Mouse (Mus musculus) embryonic facial prominence, embryonic 15.5 days (tissue): Measurements from ENCODE around the gene Mtmr12. TPM values are rescaled to one million over a fixed set of nuclear protein-coding genes. Genes with fewer than 3 reads are reported as not detected.

ENCODE experiments used
- ATAC-seq: fragments of 200-750 bp; cut with Nextera tagmentation; 2 replicates; pipeline ENCODE4 v1.8.0; 2017; ENCODE audit warnings: low read depth, moderate TSS enrichment; ENCODE audit not compliant: insufficient number of reproducible peaks, low FRiP score, low TSS enrichment
- H3K27ac ChIP-seq: fragments of 300-500 bp; sonication (generic); replicated peaks from 2 replicates; pipeline ENCODE4 v1.5.1; 2015; ENCODE audit warnings: mild to moderate bottlenecking, inconsistent platforms
- H3K27me3 ChIP-seq: fragments of 300-500 bp; sonication (generic); 2 replicates; pipeline ENCODE4 v1.6.1; 2015; ENCODE audit warnings: inconsistent platforms
- H3K36me3 ChIP-seq: fragments of 300-500 bp; sonication (generic); 2 replicates; pipeline ENCODE4 v1.6.1; 2015; ENCODE audit warnings: mild to moderate bottlenecking, inconsistent platforms
- H3K4me1 ChIP-seq: fragments of 300-500 bp; sonication (generic); 2 replicates; pipeline ENCODE4 v1.6.1; 2015; ENCODE audit warnings: inconsistent platforms
- H3K4me2 ChIP-seq: fragments of 300-500 bp; sonication (generic); replicated peaks from 2 replicates; pipeline ENCODE4 v1.6.1; 2015; ENCODE audit warnings: mild to moderate bottlenecking, inconsistent platforms
- H3K4me3 ChIP-seq: fragments of 300-500 bp; sonication (generic); replicated peaks from 2 replicates; pipeline ENCODE4 v1.5.1; 2015; ENCODE audit warnings: mild to moderate bottlenecking, inconsistent platforms
- H3K9ac ChIP-seq: fragments of 300-500 bp; sonication (generic); 2 replicates; pipeline ENCODE4 v1.6.1; 2015; ENCODE audit warnings: inconsistent platforms
- H3K9me3 ChIP-seq: fragments of 300-500 bp; sonication (generic); replicated peaks from 2 replicates; pipeline ENCODE4 v1.6.1; 2016; ENCODE audit warnings: inconsistent platforms
- WGBS: fragments of 180-500 bp; shearing (Covaris S2); methylation state at CpG from one replicate; pipeline ENCODE4 v1.1.7; 2015; 5-methylcytosine and 5-hydroxymethylcytosine counted together
- microRNA counts: library from miRNA; unstranded; fragments of <30 nt; microRNA quantifications from one replicate; lab custom pipeline; 2016
- microRNA-seq: library from miRNA; unstranded; fragments of <30 nt; microRNA quantifications from one replicate; pipeline ENCODE4, GENCODE M21; 2016; ENCODE audit warnings: borderline number of aligned reads
- polyA plus RNA-seq: library from polyadenylated mRNA; unstranded; fragments of >200 nt; fragmentation: Nextera tagmentation; extraction: Ambion mirVana; gene quantifications from 2 replicates; pipeline ENCODE4 v1.2.1, GENCODE M21; 2015

The Mtmr12 gene
- polyA plus RNA-seq, 1 experiment from 2014 or later, result 16.2 TPM

DNA sequence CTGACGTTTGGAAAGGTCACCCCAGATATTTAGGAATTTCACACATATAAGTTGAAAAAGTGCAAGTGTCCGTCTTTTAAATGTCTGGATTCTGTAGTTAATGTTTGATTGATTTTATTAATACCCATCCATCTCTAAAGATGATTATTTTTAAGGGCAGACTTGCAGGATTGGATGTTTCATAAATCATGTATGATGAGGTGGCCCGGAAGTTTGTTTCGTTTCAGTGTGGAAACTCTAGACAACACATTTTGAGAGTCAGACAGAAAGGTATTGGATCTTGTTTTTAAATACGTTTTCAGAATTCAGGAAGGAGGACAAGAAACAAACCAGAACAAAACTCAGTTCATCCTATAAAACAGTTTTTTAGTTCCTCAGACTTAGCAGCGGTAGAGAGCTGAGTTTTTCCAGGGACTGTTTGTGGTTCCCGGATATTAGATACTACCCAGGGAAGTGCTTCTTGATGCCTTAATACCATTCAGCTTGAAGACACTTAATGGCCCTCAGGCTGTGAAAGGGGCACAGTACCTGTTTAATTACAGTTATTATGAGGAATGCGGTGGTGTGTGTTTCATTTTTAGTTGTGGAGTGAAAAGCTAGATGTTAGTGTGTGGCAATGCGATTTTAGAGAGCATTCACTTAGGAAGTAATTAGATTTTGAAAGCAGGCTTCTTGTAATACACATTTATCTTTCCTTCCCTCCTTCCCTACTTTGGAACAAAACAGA lies 118.0 kb downstream of the Mtmr12 start:
- Histone ChIP-seq H3K27ac (peak overlapping the region; percentile 96), H3K4me1 (peaks cover 15% of the 10 kb centered on the region), H3K9me3 (no peaks in the 10 kb centered on the region), H3K9ac (peak overlapping the region; percentile 98), H3K4me3 (peak overlapping the region; percentile 76), H3K27me3 (peaks cover 4% of the 10 kb centered on the region), H3K36me3 (no peaks in the 10 kb centered on the region), H3K4me2 (peak overlapping the region; percentile 77)
- no peak for ATAC-seq
- 4% methylated on average over 9 of the region's 9 CpGs for WGBS

MicroRNA genes within 50 kb of the gene (microRNA counts, 519-probe panel; counts per million panel counts)
- 1,575 counts per million, percentile 15 among the panel's probes with 10 or more counts for microRNA mmu-miR-1898 (lab: Ali Mortazavi, UCI)

Small RNAs within 50 kb of the gene (microRNA-seq; reads per million reads assigned to microRNA genes)
- gene Mir1898, result not detected

Other genes with a start within 250 kb of the Mtmr12 start
- gene Sub1, start 208.0 kb upstream of the Mtmr12 start, polyA plus RNA-seq, result 614 and 655 TPM in 2 replicates
- gene Zfr, start 87.2 kb upstream of the Mtmr12 start, polyA plus RNA-seq, result 114 and 129 TPM in 2 replicates
- 91.9 and 93.5 TPM in 2 replicates for gene Golph3, start 116.4 kb downstream of the Mtmr12 start, polyA plus RNA-seq
- 2.6 TPM in 1 of 2 replicates, not detected in the other for gene 1810049J17Rik, start 116.9 kb downstream of the Mtmr12 start, polyA plus RNA-seq